Mouse (Mus musculus): ENCODE measurements around the gene Mrtfb. TPM values are rescaled to one million over a fixed set of nuclear protein-coding genes. Genes with fewer than 3 reads are reported as not detected.

The Mrtfb gene
- 2.7 and 4.9 TPM in 2 replicates for polyA plus RNA-seq (2012; rRNA removed; ENCODE audit: low replicate concordance)

GRCm38 (mm10) chr16:13255855-13256635 is at the start of gene Mrtfb:
Gene Mrtfb (plus strand): TSS chr16:13256481.

Other genes with a start within 250 kb of the Mrtfb start
- 7.7 and 9.1 TPM in 2 replicates for gene Ercc4, start 146.8 kb upstream of the Mrtfb start, polyA plus RNA-seq (2012; rRNA removed; ENCODE audit: low replicate concordance)